Mouse (Mus musculus) MEL (cell line): ENCODE data around the gene Pmf1. TPM values are rescaled to one million over a fixed set of nuclear protein-coding genes. Genes with fewer than 3 reads are reported as not detected.
"Not testable (repeated sequence)": the region's sequence is repeated elsewhere in the genome, so short reads cannot be mapped to it uniquely, and the experiment has no call there.

Source experiments
- DNase-seq: peaks from one replicate; pipeline ENCODE4 v3.0.0; 2011; ENCODE audit warnings: low read depth, low spot score
- H3K27ac ChIP-seq: 2 replicates; pipeline ENCODE4 v1.5.1; 2012; ENCODE audit warnings: low read depth, mild to moderate bottlenecking, control low read depth, low read length, moderate library complexity; ENCODE audit not compliant: control insufficient read depth
- H3K27me3 ChIP-seq, 2 experiments: fragments of 150-350 bp in 1 of 2; sonication (generic) in 1 of 2; 2 replicates each; pipeline ENCODE4 v1.6.1; 2012; ENCODE audit warnings: low read length in 2 of 2, mild to moderate bottlenecking in 2 of 2, improper control_type of control experiment in 1 of 2, moderate library complexity in 1 of 2; ENCODE audit not compliant: insufficient read depth in 2 of 2, control insufficient read depth in 1 of 2
- H3K36me3 ChIP-seq, 2 experiments: 2 replicates each; pipeline ENCODE4 v1.6.1; 2012 to 2014; ENCODE audit warnings: low read length in 2 of 2, improper control_type of control experiment in 1 of 2, inconsistent platforms in 1 of 2, mild to moderate bottlenecking in 1 of 2; ENCODE audit not compliant: insufficient read depth in 2 of 2, control insufficient read depth in 1 of 2
- H3K4me1 ChIP-seq, 2 experiments: fragments of 150-350 bp in 1 of 2; sonication (generic) in 1 of 2; 2 replicates each; pipeline ENCODE4 v1.6.1; 2012; ENCODE audit warnings: low read length in 2 of 2, improper control_type of control experiment in 1 of 2, mild to moderate bottlenecking in 1 of 2; ENCODE audit not compliant: insufficient read depth in 2 of 2, control insufficient read depth in 1 of 2
- H3K4me3 ChIP-seq, 2 experiments: fragments of 150-350 bp in 1 of 2; sonication (generic) in 1 of 2; 2 replicates each; pipeline ENCODE4 v1.5.1; 2012; ENCODE audit warnings: low read depth in 2 of 2, low read length in 2 of 2, mild to moderate bottlenecking in 2 of 2, moderate library complexity in 2 of 2, control low read depth in 1 of 2, improper control_type of control experiment in 1 of 2; ENCODE audit not compliant: control insufficient read depth in 1 of 2, insufficient read depth in 1 of 2
- H3K79me2 ChIP-seq: 2 replicates; pipeline ENCODE4 v1.6.1; 2012; ENCODE audit warnings: mild to moderate bottlenecking, low read length, moderate library complexity; ENCODE audit not compliant: control insufficient read depth, poor library complexity, insufficient read depth
- H3K9ac ChIP-seq: 2 replicates; pipeline ENCODE4 v1.6.1; 2012; ENCODE audit warnings: low read depth, mild to moderate bottlenecking, control low read depth, low read length, moderate library complexity; ENCODE audit not compliant: control insufficient read depth, poor library complexity, severe bottlenecking
- H3K9me3 ChIP-seq: fragments of 150-350 bp; sonication (generic); replicated peaks from 2 replicates; pipeline ENCODE4 v1.6.1; 2012; ENCODE audit warnings: mild to moderate bottlenecking, low read length, improper control_type of control experiment, moderate library complexity; ENCODE audit not compliant: insufficient read depth
- CTCF ChIP-seq, 3 experiments: IDR thresholded peaks in 2 of 3; conservative IDR thresholded peaks in 1 of 3; 2 replicates each; pipeline ENCODE4 v1.5.1; 2011 to 2012; ENCODE audit warnings: low read length in 3 of 3, low read depth in 2 of 3, mild to moderate bottlenecking in 2 of 3, improper control_type of control experiment in 1 of 3, inconsistent platforms in 1 of 3, mixed read lengths in 1 of 3, moderate library complexity in 1 of 3; ENCODE audit not compliant: control insufficient read depth in 1 of 3, insufficient read depth in 1 of 3, poor library complexity in 1 of 3, severe bottlenecking in 1 of 3
- EP300 ChIP-seq, 2 experiments: IDR thresholded peaks; 2 replicates each; pipeline ENCODE4 v1.6.1; 2011; ENCODE audit warnings: improper control_type of control experiment in 2 of 2, low read length in 2 of 2, low read depth in 1 of 2, mild to moderate bottlenecking in 1 of 2
- ETS1 ChIP-seq: IDR thresholded peaks from 2 replicates; pipeline ENCODE4 v1.6.1; 2012; ENCODE audit warnings: low read depth, mild to moderate bottlenecking, inconsistent platforms, low read length, improper control_type of control experiment, moderate library complexity
- GATA1 ChIP-seq: IDR thresholded peaks from 2 replicates; pipeline ENCODE4 v1.6.1; 2011; ENCODE audit warnings: low read depth, low read length, improper control_type of control experiment
- MYB ChIP-seq: IDR thresholded peaks from 2 replicates; pipeline ENCODE4 v1.6.1; 2011; ENCODE audit warnings: mild to moderate bottlenecking, low read depth, low read length, improper control_type of control experiment
- POLR2AphosphoS2 ChIP-seq: IDR thresholded peaks from 2 replicates; pipeline ENCODE4 v1.6.1; 2011; ENCODE audit warnings: low read length, improper control_type of control experiment
- RAD21 ChIP-seq: IDR thresholded peaks from 2 replicates; pipeline ENCODE4 v1.6.1; 2011; ENCODE audit warnings: mild to moderate bottlenecking, low read depth, low read length, improper control_type of control experiment
- RCOR1 ChIP-seq: IDR thresholded peaks from 2 replicates; pipeline ENCODE4 v1.6.1; 2012; ENCODE audit warnings: low read depth, mild to moderate bottlenecking, inconsistent platforms, low read length, improper control_type of control experiment
- SMC3 ChIP-seq: IDR thresholded peaks from 2 replicates; pipeline ENCODE4 v1.6.1; 2011; ENCODE audit warnings: low read depth, low read length, improper control_type of control experiment
- TBP ChIP-seq: IDR thresholded peaks from 2 replicates; pipeline ENCODE4 v1.8.0; 2011; ENCODE audit warnings: low read depth, low read length, improper control_type of control experiment
- TCF12 ChIP-seq: IDR thresholded peaks from 2 replicates; pipeline ENCODE4 v1.6.1; 2014; ENCODE audit warnings: low read depth, mild to moderate bottlenecking, inconsistent platforms, low read length, improper control_type of control experiment, moderate library complexity
- UBTF ChIP-seq: IDR thresholded peaks from 2 replicates; pipeline ENCODE4 v1.6.1; 2012; ENCODE audit warnings: low read depth, mild to moderate bottlenecking, inconsistent platforms, low read length, improper control_type of control experiment, moderate library complexity, borderline replicate concordance; ENCODE audit not compliant: insufficient read depth
- USF1 ChIP-seq: IDR thresholded peaks from 2 replicates; pipeline ENCODE4 v1.6.1; 2014; ENCODE audit warnings: low read depth, mild to moderate bottlenecking, inconsistent platforms, low read length, improper control_type of control experiment, moderate library complexity
- USF2 ChIP-seq, 2 experiments: IDR thresholded peaks; 2 replicates each; pipeline ENCODE4 v1.6.1; 2011 to 2012; ENCODE audit warnings: improper control_type of control experiment in 2 of 2, low read length in 2 of 2, borderline replicate concordance in 1 of 2, inconsistent platforms in 1 of 2, low read depth in 1 of 2, mild to moderate bottlenecking in 1 of 2; ENCODE audit not compliant: insufficient read depth in 1 of 2
- ZC3H11A ChIP-seq: IDR thresholded peaks from 2 replicates; pipeline ENCODE4 v1.6.1; 2012; ENCODE audit warnings: low read depth, mild to moderate bottlenecking, inconsistent platforms, low read length, improper control_type of control experiment
- ZMIZ1 ChIP-seq: IDR thresholded peaks from 2 replicates; pipeline ENCODE4 v1.6.1; 2012; ENCODE audit warnings: low read depth, mild to moderate bottlenecking, inconsistent platforms, low read length, improper control_type of control experiment, moderate library complexity
- polyA plus RNA-seq, 2 experiments: library from polyadenylated mRNA; stranded (reverse) in 1 of 2; unstranded in 1 of 2; fragments of >175 nt in 1 of 2; fragments of >200 nt in 1 of 2; gene quantifications; 2 replicates each; pipeline versions ENCODE4 v1.2.1 to v1.2.4; 2012; ENCODE audit warnings: low replicate concordance in 2 of 2, low read depth in 1 of 2; ENCODE audit not compliant: insufficient read length in 2 of 2, insufficient read depth in 1 of 2, missing spikeins in 1 of 2
- total RNA-seq: library from RNA; depleted of rRNA; stranded (reverse); fragments of 300-350 nt; gene quantifications from 2 replicates; pipeline ENCODE4 v1.2.3, GENCODE M21; 2012

Gene Pmf1
- total and polyA plus RNA-seq, 3 experiments = 144 to 357 TPM; not detected in 1

DNA sequence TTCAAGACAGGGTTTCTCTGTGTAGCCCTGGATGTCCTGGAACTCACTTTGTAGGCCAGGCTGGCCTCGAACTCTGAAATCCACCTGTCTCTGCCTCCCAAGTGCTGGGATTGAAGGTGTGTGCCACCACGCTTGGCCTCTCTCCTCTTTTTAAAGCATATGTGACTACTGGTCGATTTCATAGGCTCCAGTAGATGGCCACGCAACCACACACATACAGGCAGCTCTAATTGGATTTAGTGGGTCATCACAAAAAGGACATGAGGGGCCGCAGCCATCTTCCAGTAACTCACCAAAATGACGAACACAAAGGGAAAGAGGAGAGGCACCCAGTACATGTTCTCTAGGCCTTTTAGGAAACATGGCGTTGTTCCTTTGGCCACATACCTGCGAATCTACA is 18.5 kb upstream of the Pmf1 start:
- not testable (repeated sequence) for H3K9ac ChIP-seq, H3K4me3 ChIP-seq, DNase-seq, H3K27ac ChIP-seq, H3K9me3 ChIP-seq, H3K27me3 ChIP-seq
- Histone ChIP-seq H3K4me1 (peaks cover 15 to 20% of the 10 kb centered on the region in 2 experiments), H3K36me3 (peaks cover 0 to 21% of the 10 kb centered on the region in 2 experiments; a peak in 2 of 4 replicates), H3K79me2 (peaks cover 11% of the 10 kb centered on the region)
- TF ChIP-seq RAD21 (peak; percentile 38), SMC3 (peak; percentile 26), CTCF (IDR thresholded peaks at IDR 0.05 in 2 of 3, conservative IDR thresholded peaks at IDR 0.05 in 1 of 3; ENCODE audit: control insufficient read depth in 1 of 3, insufficient read depth in 1 of 3, low read depth in 2 of 3, low read length in 3 of 3, poor library complexity in 1 of 3, severe bottlenecking in 1 of 3) (peak in 2 of 3 experiments; percentile 12 to 27; a peak in 2 of 6 replicates)

DNA sequence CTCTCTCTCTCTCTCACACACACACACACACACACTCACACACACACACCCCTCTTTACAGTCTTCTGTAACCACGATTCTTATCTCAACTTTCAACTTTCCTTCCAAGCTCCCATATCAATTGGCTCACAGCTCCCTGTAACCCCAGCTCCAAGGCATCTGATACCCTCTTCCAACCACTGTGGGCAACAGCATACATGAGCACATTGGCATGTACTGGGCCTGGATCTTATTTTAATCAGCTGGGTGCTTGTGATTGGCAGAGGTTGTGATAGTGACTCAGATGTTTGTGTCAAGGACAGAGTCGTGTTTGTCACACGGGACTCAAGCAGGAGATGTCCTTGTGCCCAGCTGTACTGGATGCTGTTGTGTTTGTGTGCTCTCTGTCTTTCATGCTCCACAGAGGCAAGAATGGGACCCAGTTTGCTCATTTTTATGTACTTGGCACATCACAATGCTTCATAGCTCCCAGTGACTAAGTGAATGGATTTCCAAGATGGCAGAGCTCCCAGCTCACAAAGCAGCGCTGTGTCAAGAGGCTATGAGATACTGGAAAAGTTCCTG is 17.3 kb upstream of the Pmf1 start:
- peak overlapping the region; percentile 1; the same call in 1 of the 2 replicates for H3K27ac ChIP-seq
- peak overlapping the region; percentile 3 to 20; a peak in 1 of 4 replicates for H3K4me3 ChIP-seq
- H3K79me2 ChIP-seq = peaks cover 19% of the 10 kb centered on the region
- H3K9ac ChIP-seq = no peak overlapping the region
- H3K27me3 ChIP-seq = no peaks in the 10 kb centered on the region
- no peaks in the 10 kb centered on the region for H3K9me3 ChIP-seq
- H3K4me1 ChIP-seq = peaks cover 15 to 29% of the 10 kb centered on the region in 2 experiments
- H3K36me3 ChIP-seq = peaks cover 0 to 25% of the 10 kb centered on the region in 2 experiments; a peak in 2 of 4 replicates
- no peak for TF ChIP-seq UBTF
- no peak for TF ChIP-seq ZMIZ1
- no peak for TF ChIP-seq USF2 (IDR thresholded peaks at IDR 0.05; ENCODE audit: borderline replicate concordance in 1 of 2, insufficient read depth in 1 of 2, low read depth in 1 of 2, low read length in 2 of 2)
- TF ChIP-seq ZC3H11A = no peak
- peak; percentile 36; the same call in 1 of the 2 replicates for TF ChIP-seq GATA1
- 0 out of 4 replicates have a peak, but pooled peaks of 1 of the 2 experiments have one; percentile 8 for TF ChIP-seq EP300 (IDR thresholded peaks at IDR 0.05; ENCODE audit: low read depth in 1 of 2, low read length in 2 of 2)
- TF ChIP-seq TCF12 = peak; percentile 33; the same call in 1 of the 2 replicates
- no peak for TF ChIP-seq TBP
- no peak for TF ChIP-seq MYB
- no peak for TF ChIP-seq RCOR1
- no peak for TF ChIP-seq USF1
- no peak for TF ChIP-seq POLR2AphosphoS2
- peak; percentile 81 for TF ChIP-seq ETS1
- DNase-seq = peak; percentile 63
